Mouse (Mus musculus) telencephalon, adult 2 months (tissue): ENCODE measurements at regions not wholly inside any gene's neighbourhood (a gene's known extent, or its start where the extent isn't known, plus 50 kb on each side); places are given as distances from the start of the nearest gene placed in this dataset.
"Not testable (repeated sequence)": the region's sequence is repeated elsewhere in the genome, so short reads cannot be mapped to it uniquely, and the experiment has no call there.

Experiments used
- DNase-seq: peaks from one replicate; pipeline ENCODE4 v3.0.0-alpha.2; 2011; ENCODE audit warnings: low read depth, low spot score

DNA sequence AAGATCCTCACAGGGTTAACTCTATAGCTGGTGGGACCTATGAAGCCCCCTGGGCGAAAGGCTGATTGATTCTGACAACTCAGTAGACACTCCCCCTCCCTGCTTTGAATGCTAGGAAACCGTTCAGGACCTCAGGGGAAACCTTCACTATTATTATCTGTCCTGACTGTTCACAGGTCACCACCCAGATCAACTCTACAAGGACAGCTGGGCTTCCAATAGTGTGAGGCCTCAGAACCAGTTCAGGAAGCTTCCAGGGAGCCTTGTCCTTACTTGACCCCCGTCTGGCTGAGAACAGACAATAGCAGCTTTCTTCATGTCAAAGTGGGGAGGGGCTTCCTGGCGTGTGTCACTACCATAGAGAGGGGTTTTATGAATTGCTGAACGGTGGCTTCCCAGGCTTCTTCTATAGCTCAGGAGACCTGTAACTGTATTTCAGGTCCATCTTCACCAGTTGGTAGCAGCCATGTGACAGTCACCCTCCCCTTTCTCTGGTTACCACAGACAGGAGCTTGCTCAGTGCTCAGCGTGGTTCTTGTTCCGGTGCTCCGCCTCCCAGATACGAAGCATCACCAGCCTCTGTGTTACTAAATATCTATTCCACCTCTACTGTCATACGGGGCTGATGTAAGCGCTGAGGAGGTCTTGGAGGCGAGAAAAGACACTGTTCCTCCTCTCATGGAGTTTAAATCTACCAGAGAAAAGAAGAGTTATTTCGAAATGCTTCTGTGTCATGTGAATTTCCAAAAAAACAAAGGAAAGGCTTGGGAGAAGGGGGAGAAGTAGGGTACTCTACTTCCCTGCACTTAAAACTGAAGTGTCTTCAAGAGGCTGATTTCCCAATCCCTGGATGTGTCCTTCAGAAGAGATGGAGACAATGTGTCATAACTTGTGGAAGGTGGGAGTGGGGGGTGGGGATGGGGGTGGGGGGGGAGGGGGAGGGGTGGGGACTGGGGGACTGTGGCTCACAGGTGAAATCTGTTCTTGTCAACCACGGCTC, 96.9 kb downstream of the Vcpkmt start:
- no peak for DNase-seq

DNA sequence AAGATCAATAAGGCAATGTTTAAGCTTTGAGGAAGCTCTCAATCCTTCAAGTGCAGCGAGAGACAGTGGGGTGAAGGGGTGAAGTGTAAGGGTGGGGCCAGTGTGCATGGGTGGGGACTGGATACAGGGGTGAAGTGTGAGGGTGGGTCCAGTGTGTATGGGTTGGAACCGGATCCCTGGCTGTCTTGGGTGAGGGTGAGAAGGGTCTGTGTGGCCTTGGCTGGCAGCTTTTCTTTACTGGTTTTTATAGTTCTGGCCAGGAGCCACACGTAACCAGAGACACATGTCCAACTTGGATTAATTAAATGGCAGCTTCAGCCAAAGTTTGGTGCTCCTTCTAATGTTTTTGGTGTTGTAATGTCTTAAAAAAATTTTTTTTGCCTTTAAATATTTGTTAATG, 101.4 kb downstream of the Vcpkmt start:
- DNase-seq = no peak

DNA sequence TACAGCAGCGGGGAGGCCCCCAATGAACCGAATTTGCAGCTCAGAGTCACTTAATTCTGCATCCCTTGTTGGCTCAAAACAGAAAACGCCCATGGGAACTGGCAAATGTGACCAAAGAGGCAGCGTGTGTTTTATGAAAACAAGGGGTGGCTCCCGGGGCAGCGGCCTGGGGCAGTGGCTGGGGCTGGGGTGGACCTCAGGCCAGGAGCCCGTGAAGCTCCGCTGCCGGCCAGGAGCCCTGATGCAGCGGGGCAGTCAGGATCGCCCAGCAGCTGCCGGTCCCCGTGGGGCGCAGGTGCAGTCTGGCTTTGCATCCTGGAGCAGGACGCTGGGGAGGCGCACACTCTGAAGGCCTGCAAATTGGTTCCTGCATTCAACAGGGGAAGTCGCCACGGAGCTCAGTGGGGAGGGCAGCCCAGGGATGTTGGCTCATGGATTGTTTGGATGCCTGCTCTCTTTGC, 104.4 kb upstream of the Gm9887 start:
- DNase-seq = no peak

DNA sequence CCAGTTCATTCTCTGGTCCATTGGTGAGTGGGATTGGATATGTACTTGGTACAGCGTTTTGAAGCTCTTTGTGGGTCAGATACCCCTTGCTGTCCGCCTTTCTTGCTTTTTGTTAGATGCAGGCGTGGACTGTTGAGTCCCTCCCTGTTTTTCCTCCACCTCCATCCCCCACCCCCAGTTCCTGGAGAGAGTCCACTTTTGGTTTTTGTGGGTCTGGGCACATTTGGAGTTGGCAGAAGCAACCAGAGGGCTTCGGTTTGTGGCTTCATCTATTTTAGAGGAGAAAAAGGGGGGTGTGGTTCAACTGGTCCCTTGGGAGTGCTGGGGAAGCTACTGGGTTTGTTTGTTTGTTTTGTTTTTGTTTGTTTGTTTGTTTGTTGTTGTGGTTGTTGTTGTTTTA, 103.9 kb upstream of the Gm9887 start:
- no peak for DNase-seq

GRCm38 (mm10) chr12:69474916-69475661, 102.8 kb upstream of the Gm9887 start:
- DNase-seq = no peak

DNA sequence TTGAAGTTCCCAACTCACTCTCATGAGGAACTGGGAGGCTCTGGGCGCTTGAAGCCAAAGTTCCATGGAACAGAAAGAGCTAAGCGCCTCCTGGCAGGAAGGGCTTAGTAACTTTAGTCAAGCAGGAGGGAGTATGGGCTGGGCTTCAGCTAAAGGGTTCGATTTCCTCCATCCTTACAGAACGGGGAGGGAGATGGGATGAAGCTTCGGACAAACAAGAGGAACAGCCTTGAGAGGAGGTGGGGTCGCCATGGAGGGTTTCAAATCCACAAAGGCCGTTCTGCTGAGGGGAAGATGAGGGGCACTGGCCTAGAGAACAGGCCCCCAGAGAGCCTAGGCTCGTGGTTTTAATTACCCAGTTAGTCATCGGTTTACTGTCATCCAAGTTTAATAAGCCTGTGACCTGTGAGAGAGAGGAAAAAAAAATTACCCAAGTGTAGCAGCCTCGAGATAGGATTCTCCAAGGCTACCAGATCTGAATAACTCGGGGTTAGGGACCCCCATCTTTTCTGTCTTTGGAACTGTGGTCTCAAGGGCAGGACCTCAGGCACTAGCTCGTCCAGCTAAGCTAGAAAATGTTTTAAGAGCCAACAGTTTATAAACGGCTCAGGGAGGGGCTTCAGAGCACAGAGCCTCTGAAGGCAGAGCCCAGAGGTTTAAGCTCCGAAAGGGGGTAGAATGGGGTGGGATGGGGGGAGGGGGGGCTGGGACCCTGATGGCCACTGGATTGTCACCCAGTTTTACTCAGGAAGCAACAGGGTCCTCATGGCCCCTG, 102.1 kb upstream of the Gm9887 start:
- DNase-seq = no peak

- no peak for DNase-seq
Measured at GRCm38 (mm10) chr12:69473379-69474057, 101.3 kb upstream of the Gm9887 start.

GRCm38 (mm10) chr12:69472912-69473311, 100.7 kb upstream of the Gm9887 start:
- DNase-seq = no peak

DNA sequence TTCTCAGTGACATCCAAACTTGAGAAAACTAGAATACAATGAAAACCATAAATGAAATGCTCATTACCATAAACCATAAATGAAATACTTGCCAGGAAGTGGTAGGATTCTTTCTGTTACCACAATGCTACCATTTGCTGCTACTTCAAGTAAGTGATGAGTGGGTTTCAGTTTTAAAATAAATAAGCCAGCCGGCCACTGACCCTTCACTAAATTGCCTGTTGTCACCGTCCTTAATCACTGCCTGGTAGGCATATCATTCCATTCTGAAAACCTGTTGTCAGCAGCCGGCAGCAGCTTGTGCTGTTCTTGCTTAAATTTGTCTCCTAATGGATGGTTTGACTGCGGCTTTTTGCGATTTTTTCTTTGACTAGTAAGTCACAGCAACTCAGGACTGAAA, 99.6 kb upstream of the Gm9887 start:
- no peak for DNase-seq

DNA sequence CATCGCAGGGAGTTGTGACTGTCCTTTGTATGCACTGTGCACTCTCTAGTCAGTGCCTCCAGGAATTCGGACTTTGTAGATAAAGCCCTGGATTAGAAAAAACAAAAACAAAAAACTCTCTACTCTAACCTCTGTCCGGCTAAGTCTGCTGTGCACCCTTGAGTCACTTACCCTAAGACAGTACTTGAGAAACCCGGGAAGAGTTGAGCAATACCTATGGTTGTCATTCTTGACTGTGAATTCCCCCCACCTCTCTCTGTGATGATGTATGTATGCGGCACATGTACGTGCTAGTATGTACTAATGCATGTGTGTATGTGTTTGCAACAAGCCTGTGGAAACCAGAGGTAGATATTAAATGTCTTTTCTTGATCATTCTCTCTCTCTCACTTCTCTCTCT, 96.7 kb upstream of the Gm9887 start:
- DNase-seq = no peak

GRCm38 (mm10) chr12:69467363-69467762, 95.1 kb upstream of the Gm9887 start:
- no peak for DNase-seq

- DNase-seq = no peak
Measured at GRCm38 (mm10) chr12:69464906-69465305, 92.6 kb upstream of the Gm9887 start.

DNA sequence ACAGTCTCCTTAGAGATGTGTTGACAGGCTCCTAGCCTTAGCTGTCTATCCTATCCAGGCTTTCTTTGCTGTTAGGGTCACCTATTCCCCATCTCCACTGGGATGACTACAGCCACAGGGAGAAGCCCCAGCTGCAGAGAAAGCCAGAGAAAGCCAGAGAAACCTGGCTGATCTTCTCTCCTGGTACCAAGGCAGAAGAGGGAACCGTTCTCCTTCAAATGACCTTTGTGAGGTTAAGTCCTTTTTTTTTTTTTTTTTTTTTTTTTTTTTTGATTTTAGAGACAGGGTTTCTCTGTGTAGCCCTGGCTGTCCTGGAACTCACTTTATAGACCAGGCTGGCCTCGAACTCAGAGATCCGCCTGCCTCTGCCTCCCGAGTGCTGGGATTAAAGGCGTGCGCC, 91.1 kb upstream of the Gm9887 start:
- not testable (repeated sequence) for DNase-seq

- no peak for DNase-seq
Measured at GRCm38 (mm10) chr12:69461888-69462840, 89.9 kb upstream of the Gm9887 start.

- DNase-seq = no peak
Measured at GRCm38 (mm10) chr12:69460552-69461079, 88.4 kb upstream of the Gm9887 start.

DNA sequence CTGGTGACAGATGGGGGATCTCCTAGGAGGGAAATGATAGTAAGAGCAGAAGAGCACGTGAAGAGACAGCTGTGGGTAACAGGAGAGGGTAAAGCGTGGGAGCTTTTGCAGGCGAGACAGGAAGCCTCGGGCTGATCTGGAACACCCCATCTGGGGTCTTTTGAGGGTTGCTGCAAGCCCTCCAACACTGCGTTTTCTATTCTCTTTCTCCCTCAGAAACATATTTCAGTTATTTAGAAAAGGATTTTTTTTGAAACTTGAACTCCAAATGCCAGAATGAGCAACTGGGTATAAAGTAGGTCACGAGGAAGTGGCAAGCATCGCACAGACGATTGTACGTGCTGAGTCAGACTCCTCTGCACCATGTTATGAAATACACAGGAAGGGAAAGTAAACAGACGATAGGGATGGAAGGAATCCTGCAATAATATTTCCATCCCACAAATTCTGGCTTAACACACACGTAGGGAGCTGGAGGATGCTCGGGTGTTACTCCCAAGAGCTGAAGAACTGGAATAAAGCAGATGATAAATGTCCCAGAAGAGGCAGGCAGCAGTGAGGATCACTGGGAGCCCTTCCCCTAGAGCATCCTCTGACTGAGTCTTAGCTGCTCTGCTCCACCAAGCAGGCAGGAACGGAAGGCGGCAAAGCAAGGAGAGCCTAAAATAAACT, 86.0 kb upstream of the Gm9887 start:
- DNase-seq = peak; percentile 76

DNA sequence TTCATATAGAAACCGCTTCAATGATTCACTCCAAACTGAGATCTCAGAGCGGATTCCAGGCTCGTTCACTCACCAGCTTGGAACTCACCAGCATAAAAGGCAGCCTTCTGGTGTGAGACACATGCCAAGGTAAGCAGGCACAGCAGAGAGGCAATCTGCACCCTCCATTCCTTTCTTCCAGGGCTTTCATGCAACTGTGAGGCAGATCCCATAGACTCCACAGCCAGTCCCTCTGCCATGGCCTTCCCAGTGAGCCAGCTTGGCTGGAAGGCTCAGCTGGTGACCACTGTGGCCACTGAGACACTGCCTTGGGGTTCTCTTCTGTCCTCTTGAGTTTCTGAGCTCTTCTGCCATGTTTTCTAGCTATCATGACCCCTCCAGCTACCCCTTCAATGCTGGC, 84.5 kb upstream of the Gm9887 start:
- DNase-seq = no peak

- DNase-seq = no peak
Measured at GRCm38 (mm10) chr12:69456116-69456515, 83.9 kb upstream of the Gm9887 start.

GRCm38 (mm10) chr12:69455566-69455965, 83.3 kb upstream of the Gm9887 start:
- no peak for DNase-seq
